Mouse (Mus musculus): ENCODE data around the gene Rapgef5.

DNA sequence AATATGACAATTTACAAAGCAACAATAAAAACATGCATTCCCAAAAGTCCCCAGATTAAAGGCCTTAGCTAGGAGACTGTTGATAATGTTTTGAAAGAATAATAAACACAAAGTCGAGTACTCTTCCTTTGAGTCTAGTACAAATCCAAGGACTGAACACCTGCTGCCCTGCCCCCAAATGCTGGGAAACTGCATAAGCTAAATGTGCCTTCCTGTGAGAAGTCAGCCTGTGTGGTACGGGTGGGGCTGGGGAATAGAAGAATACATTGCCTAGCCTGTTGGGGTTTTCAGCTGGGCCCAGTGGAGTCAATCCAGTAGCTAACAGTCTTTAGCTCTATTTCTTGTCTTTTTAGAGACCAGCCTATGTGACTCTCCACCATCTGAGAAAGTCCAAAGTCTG, 6.4 kb upstream of the Rapgef5 start:
- no peak for TF ChIP-seq TBP (IDR thresholded peaks at IDR 0.05; ENCODE audit: low read depth, low read length)
- TF ChIP-seq ELF1 (IDR thresholded peaks at IDR 0.05; ENCODE audit: low read depth, low read length), result no peak
- TF ChIP-seq POLR2A (IDR thresholded peaks at IDR 0.05; ENCODE audit: control insufficient read depth in 1 of 2, insufficient read depth in 1 of 2, low read depth in 1 of 2, low read length in 2 of 2, poor library complexity in 1 of 2), result no peak
- no peak for TF ChIP-seq ZNF384 (IDR thresholded peaks at IDR 0.05; ENCODE audit: low read depth, low read length)
- TF ChIP-seq EP300 (IDR thresholded peaks at IDR 0.05; ENCODE audit: low read depth in 1 of 2, low read length in 2 of 2), result no peak
- TF ChIP-seq CTCF (IDR thresholded peaks at IDR 0.05 in 2 of 3, conservative IDR thresholded peaks at IDR 0.05 in 1 of 3; ENCODE audit: control insufficient read depth in 1 of 3, insufficient read depth in 1 of 3, low read depth in 2 of 3, low read length in 3 of 3, poor library complexity in 1 of 3, severe bottlenecking in 1 of 3), result no peak
- no peak for TF ChIP-seq ETS1 (IDR thresholded peaks at IDR 0.05; ENCODE audit: low read depth, low read length)
- TF ChIP-seq POLR2AphosphoS2 (IDR thresholded peaks at IDR 0.05; ENCODE audit: low read length), result no peak
- TF ChIP-seq UBTF (IDR thresholded peaks at IDR 0.05; ENCODE audit: borderline replicate concordance, insufficient read depth, low read depth, low read length), result no peak
- TF ChIP-seq SMC3 (IDR thresholded peaks at IDR 0.05; ENCODE audit: low read depth, low read length), result no peak

Measured in MEL (cell line).